Mouse (Mus musculus) thymus, adult 2 months (tissue): ENCODE results near the gene Tmem132d. TPM values are rescaled to one million over a fixed set of nuclear protein-coding genes. Genes with fewer than 3 reads are reported as not detected.

Experiments used
- DNase-seq: peaks from one replicate; pipeline ENCODE4 v3.0.0; 2021
- H3K27ac ChIP-seq: fragments of 200-500 bp; 2 replicates; pipeline ENCODE4 v1.5.1; 2012; ENCODE audit warnings: low read length, control low read depth; ENCODE audit not compliant: control insufficient read depth, insufficient read depth
- H3K27me3 ChIP-seq: fragments of 200-500 bp; 2 replicates; pipeline ENCODE4 v1.6.1; 2012; ENCODE audit warnings: mild to moderate bottlenecking, low read length, moderate library complexity, mixed read lengths; ENCODE audit not compliant: control insufficient read depth, insufficient read depth
- H3K36me3 ChIP-seq: fragments of 200-500 bp; 2 replicates; pipeline ENCODE4 v1.6.1; 2012; ENCODE audit warnings: mild to moderate bottlenecking, low read length, moderate library complexity; ENCODE audit not compliant: control insufficient read depth, insufficient read depth
- H3K4me1 ChIP-seq: fragments of 200-500 bp; replicated peaks from 2 replicates; pipeline ENCODE4 v1.6.1; 2012; ENCODE audit warnings: low read length; ENCODE audit not compliant: control insufficient read depth, insufficient read depth
- H3K4me3 ChIP-seq: fragments of 200-500 bp; 2 replicates; pipeline ENCODE4 v1.5.1; 2012; ENCODE audit warnings: mild to moderate bottlenecking, low read length, control low read depth, moderate library complexity; ENCODE audit not compliant: control insufficient read depth, insufficient read depth
- CTCF ChIP-seq: fragments of 200-500 bp; IDR thresholded peaks from 2 replicates; pipeline ENCODE4 v1.5.1; 2012; ENCODE audit warnings: mild to moderate bottlenecking, control low read depth, low read length, moderate library complexity, borderline replicate concordance; ENCODE audit not compliant: control insufficient read depth, poor library complexity, insufficient read depth; ENCODE audit errors: extremely low read depth
- POLR2A ChIP-seq: fragments of 200-500 bp; IDR thresholded peaks from 2 replicates; pipeline ENCODE4 v1.6.1; 2012; ENCODE audit warnings: mild to moderate bottlenecking, low read length, control low read depth, moderate library complexity; ENCODE audit not compliant: control insufficient read depth, poor library complexity, insufficient read depth; ENCODE audit errors: extremely low read depth
- WGBS: fragments of 180-500 bp; shearing (Covaris S2); methylation state at CpG from one replicate; pipeline ENCODE4 v1.1.7; 2018; 5-methylcytosine and 5-hydroxymethylcytosine counted together
- polyA plus RNA-seq: library from polyadenylated mRNA; depleted of rRNA; stranded (reverse); fragments of >200 nt; gene quantifications from 2 replicates; pipeline ENCODE4 v1.2.3, GENCODE M21; 2012

Gene Tmem132d
- polyA plus RNA-seq, 1 experiment = 0.07 TPM

DNA sequence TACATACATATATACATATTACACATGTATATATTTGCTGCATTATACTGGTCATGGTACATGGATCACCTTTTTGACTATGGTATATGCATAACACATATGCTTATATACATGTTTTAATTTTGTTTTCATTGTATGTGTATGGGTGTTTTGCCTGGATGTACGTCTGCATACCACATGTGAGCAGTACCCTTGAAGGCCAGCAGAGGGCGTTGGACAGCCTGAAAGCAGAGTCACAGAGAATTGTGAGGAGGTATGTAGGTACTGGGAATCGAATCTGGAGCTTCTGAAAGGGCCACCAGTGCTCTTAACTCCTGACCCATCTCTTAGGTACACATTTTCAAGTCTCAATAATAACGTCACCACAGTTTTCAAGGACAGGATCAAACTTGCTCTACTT lies 43.2 kb downstream of the Tmem132d start:
- H3K27ac ChIP-seq = no peak overlapping the region
- no peak overlapping the region for H3K4me3 ChIP-seq
- DNase-seq = no peak
- no peak for TF ChIP-seq CTCF
- no peak for TF ChIP-seq POLR2A
- no peaks in the 10 kb centered on the region for H3K36me3 ChIP-seq
- no peaks in the 10 kb centered on the region for H3K27me3 ChIP-seq
- no peaks in the 10 kb centered on the region for H3K4me1 ChIP-seq
- 49% methylated on average over 4 of the region's 4 CpGs for WGBS

DNA sequence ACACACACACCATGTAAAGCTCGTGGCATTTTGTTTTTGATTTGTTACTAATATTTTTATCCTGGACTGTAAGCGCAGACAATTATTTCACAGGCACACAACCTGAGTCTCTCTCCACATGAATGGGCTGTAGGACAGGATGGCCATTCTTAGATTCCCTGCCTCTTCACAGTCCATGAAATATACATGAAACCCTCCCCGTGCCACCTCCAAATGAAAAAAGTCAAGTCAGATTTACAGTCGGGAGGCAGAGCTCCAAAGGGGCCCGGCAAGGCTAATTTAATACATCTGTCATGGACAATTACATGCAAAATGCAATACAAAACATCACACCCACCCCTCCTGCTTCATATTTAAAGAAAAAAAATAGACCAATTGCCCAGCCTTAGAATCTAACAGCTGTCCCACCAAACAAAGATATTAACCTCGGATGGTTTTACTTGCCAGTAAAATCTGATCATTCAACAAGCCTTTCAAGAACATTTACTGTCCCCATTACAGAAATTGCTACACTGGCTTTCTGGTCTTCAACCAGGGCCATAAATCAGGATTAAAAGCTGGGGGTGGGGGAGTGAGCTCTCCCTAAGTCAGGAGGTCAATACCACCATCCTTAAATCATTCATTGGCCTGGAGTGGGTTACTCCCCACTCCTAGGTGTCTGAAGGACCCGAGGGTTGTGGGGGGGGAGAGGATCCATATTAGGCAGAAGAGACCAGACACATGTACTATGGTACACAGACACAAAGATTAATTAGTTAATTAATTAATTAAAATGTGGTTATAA lies 44.3 kb downstream of the Tmem132d start:
- H3K27me3 ChIP-seq = no peaks in the 10 kb centered on the region
- TF ChIP-seq CTCF = no peak
- no peak for TF ChIP-seq POLR2A
- WGBS = 82% methylated on average over 7 of the region's 7 CpGs
- no peaks in the 10 kb centered on the region for H3K4me1 ChIP-seq
- no peak overlapping the region for H3K27ac ChIP-seq
- H3K4me3 ChIP-seq = no peak overlapping the region
- DNase-seq = no peak
- H3K36me3 ChIP-seq = no peaks in the 10 kb centered on the region

DNA sequence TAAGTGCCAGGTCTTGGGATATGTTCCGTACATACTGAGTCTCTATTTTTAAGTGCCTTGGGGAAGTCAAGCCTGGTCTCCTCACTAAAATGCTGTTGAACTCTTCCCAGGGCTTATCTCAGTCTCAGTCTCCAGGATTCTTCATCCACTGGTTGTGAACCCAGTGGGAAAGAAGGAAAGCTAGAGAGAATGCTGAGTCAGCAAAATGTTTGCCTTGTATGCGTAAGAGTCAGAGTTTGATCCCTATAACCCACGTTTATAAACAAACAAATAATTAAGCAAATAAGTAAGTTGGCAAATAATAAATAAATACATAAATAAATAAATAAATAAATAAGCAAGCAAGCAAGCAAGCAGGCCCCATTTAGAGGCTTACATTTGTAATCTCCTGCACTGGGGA lies 63.1 kb downstream of the Tmem132d start:
- 90% methylated on average over 3 of the region's 3 CpGs for WGBS
- TF ChIP-seq CTCF (no peak), POLR2A (no peak)

GRCm38 (mm10) chr5:128369111-128369510 lies 63.8 kb downstream of the Tmem132d start:
- no peaks in the 10 kb centered on the region for H3K36me3 ChIP-seq
- no peak for DNase-seq
- no peaks in the 10 kb centered on the region for H3K4me1 ChIP-seq
- H3K27ac ChIP-seq = no peak overlapping the region
- 98% methylated on average over 7 of the region's 7 CpGs for WGBS
- H3K4me3 ChIP-seq = no peak overlapping the region
- H3K27me3 ChIP-seq = no peaks in the 10 kb centered on the region
- TF ChIP-seq POLR2A (no peak), CTCF (no peak)

More for the DNA sequence above, 63.1 kb downstream of the Tmem132d start:
- Histone ChIP-seq H3K36me3 (no peaks in the 10 kb centered on the region), H3K4me3 (no peak overlapping the region), H3K27me3 (no peaks in the 10 kb centered on the region), H3K27ac (no peak overlapping the region), H3K4me1 (no peaks in the 10 kb centered on the region)
- no peak for DNase-seq

DNA sequence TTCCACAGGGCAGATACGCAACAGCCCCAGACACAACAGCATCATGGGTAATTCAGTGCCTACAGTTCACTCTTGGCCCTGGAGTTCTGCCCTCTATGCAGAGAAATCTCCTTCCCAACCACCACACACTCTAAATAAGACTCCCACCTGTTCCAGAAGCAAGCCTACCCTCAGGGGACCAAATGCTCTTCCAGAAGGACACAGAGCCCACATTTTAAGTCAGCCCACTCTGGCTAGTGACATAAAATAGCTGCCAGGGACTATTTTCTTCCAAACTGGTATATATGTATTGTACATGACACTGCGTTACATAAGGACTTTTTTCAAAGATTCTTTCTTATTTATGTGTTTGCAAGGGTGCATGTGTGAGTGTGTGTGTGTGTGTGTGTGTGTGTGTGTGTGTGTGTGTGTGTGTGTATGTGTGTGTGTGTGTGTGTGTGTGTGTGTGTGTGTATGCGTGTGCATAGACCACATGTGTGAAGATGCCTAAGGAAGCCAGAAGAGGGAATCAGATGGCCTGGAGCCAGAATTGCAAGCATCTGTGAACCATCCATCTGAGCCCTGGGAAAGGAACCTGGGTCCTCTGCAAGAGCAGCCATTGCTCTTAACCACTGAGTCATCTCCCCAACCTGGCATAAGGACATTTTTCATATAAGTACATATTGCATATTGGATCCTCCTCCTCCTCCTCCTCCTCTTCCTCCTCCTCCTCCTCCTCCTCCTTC lies 67.5 kb downstream of the Tmem132d start:
- WGBS = 92% methylated on average over 3 of the region's 3 CpGs
- no peak overlapping the region for H3K4me3 ChIP-seq
- no peaks in the 10 kb centered on the region for H3K4me1 ChIP-seq
- DNase-seq = no peak
- no peak for TF ChIP-seq CTCF
- TF ChIP-seq POLR2A = no peak
- no peak overlapping the region for H3K27ac ChIP-seq
- H3K27me3 ChIP-seq = no peaks in the 10 kb centered on the region
- no peaks in the 10 kb centered on the region for H3K36me3 ChIP-seq

DNA sequence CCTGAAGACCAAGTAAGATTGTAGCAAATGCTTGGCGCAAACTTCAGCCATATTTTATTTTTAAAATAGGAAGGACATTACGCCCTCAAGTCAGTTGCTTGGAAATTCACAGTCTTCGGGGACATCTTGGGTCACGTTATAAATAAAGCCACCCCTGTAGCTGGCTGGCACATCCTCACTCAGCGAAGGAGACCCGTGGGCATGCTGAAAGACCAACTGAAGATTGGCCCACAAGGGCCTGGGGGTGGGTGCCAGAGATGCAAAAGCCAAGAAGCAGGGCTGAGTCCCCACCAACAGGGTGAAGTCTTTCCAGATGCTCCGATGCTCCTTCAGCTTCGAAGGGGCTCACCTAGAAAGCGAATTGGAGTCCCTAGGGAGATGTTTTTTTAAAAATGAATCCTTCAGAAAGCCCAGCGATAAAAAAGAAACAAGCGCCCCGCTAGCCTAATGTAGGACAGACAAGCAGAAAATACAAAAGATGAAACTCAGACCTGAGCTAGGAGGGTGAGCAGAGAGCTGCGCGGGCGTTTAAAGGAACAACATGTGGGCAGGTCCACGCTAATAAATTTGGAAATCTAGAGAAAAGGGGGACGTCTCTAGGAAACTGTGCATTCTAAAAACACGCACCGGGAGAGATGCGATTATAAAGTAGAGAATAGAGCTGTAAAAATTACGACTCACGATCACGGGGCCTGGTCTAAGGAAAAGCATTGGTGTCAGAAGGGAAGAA lies 71.8 kb downstream of the Tmem132d start:
- H3K27ac ChIP-seq = no peak overlapping the region
- no peaks in the 10 kb centered on the region for H3K27me3 ChIP-seq
- 75% methylated on average over 23 of the region's 23 CpGs for WGBS
- H3K4me1 ChIP-seq = no peaks in the 10 kb centered on the region
- TF ChIP-seq POLR2A = no peak
- no peak for TF ChIP-seq CTCF
- no peaks in the 10 kb centered on the region for H3K36me3 ChIP-seq
- H3K4me3 ChIP-seq = no peak overlapping the region
- no peak for DNase-seq
